Mouse (Mus musculus) forebrain, embryonic 10.5 days (tissue): ENCODE measurements around the gene Lrrc4. TPM values are rescaled to one million over a fixed set of nuclear protein-coding genes. Genes with fewer than 3 reads are reported as not detected.

Experiments used
- DNase-seq: peaks from one replicate; pipeline ENCODE4 v3.0.0-alpha.2; 2017; ENCODE audit warnings: low spot score; ENCODE audit errors: extremely low spot score
- H3K27ac ChIP-seq: fragments of 300-500 bp; sonication (generic); 2 replicates; pipeline ENCODE4 v1.5.1; 2016; ENCODE audit warnings: mild to moderate bottlenecking
- H3K27me3 ChIP-seq: fragments of 300-500 bp; sonication (generic); 2 replicates; pipeline ENCODE4 v1.6.1; 2016; ENCODE audit warnings: mild to moderate bottlenecking; ENCODE audit not compliant: poor library complexity, severe bottlenecking
- H3K36me3 ChIP-seq: fragments of 300-500 bp; sonication (generic); replicated peaks from 2 replicates; pipeline ENCODE4 v1.6.1; 2016; ENCODE audit warnings: mild to moderate bottlenecking, moderate library complexity
- H3K4me1 ChIP-seq: fragments of 300-500 bp; sonication (generic); 2 replicates; pipeline ENCODE4 v1.6.1; 2016
- H3K4me3 ChIP-seq: fragments of 300-500 bp; sonication (generic); 2 replicates; pipeline ENCODE4 v1.5.1; 2016; ENCODE audit warnings: mild to moderate bottlenecking, moderate library complexity
- H3K9me3 ChIP-seq: fragments of 300-500 bp; sonication (generic); 2 replicates; pipeline ENCODE4 v1.6.1; 2016; ENCODE audit warnings: mild to moderate bottlenecking, moderate library complexity
- WGBS: fragments of 180-500 bp; shearing (Covaris S2); methylation state at CpG from one replicate; pipeline ENCODE4 v1.1.7; 2016; 5-methylcytosine and 5-hydroxymethylcytosine counted together
- polyA plus RNA-seq: library from polyadenylated mRNA; unstranded; fragments of >200 nt; fragmentation: Nextera tagmentation; extraction: Ambion mirVana; gene quantifications from 2 replicates; pipeline ENCODE4 v1.2.1, GENCODE M21; 2016

The Lrrc4 gene
- polyA plus RNA-seq = 1.8 and 2.0 TPM in 2 replicates

DNA sequence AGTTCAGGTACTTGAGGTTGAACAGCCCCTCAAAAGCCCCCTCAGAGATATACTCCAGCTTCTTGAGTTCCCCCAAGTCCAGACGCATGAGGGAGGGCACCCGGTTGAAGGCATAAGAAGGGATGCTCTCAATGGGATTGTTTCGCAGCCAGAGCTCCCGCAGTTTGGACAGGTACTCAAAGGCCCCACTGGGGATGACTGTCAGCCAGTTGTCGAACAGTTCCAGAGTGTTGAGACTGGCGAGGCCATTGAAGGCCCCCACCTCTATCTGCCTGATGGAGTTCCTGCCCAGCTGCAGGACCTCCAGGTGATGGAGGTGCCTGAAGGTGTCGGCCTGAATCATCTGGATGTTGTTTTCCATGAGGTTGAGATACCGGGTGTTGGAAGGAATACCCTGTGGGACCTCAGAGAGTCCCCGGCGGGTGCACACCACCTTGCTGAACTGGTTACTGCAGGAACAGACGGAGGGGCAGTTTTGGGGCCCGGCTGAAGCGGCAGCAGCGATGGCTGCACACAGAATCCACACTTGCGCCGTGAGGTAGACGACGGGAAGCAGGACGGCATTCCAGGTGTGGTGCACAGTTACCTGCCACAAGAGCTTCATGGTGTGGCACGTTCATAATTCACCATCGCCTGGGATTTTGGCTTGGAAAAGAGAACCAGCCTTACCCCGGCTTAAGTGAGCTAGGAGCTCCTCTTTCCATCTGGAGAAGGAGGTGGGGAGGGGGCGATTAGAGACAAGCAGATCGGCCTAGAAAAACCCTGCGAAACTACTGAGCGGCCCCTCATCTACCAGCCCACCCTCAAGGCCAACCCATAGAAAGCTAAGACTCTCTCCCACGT lies at the start of gene Lrrc4:
Lrrc4 (minus strand) TSS at position 737 of the 843 bp plus-strand sequence.
- peaks cover 12% of the 10 kb centered on the region for H3K36me3 ChIP-seq
- no peaks in the 10 kb centered on the region for H3K9me3 ChIP-seq
- H3K27ac ChIP-seq = peak within 1 kb of the TSS; percentile 91
- peaks cover 57% of the 10 kb centered on the region for H3K27me3 ChIP-seq
- peaks cover 86% of the 10 kb centered on the region for H3K4me1 ChIP-seq
- 18% methylated on average over 27 of the region's 27 CpGs for WGBS
- DNase-seq = peak; percentile 28
- peak within 1 kb of the TSS; percentile 80 for H3K4me3 ChIP-seq

DNA sequence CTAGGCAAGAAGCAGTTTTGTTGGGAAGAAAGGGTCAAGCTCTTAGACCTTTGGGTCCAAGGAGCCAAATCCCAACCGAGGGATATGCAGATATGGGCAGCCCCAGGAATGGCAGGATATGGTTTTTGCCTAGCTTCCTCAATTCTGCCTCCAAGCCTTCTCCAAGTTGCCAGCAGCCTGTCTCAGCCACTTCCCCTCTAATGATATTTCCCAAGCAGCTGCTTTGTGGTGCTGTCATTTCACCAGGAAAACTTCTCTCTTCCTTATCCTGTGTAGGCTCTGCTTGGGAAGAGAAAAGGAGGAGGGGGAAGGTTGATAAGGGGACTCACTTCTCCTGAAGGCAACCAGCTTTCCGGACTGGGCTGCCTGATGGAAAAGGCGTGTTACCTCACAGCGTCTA lies 49.4 kb upstream of the Lrrc4 start:
- Histone ChIP-seq H3K9me3 (no peaks in the 10 kb centered on the region), H3K4me1 (peaks cover 57% of the 10 kb centered on the region), H3K4me3 (no peak overlapping the region), H3K27ac (no peak overlapping the region), H3K27me3 (no peaks in the 10 kb centered on the region), H3K36me3 (peaks cover 53% of the 10 kb centered on the region)
- DNase-seq = no peak
- 84% methylated on average over 4 of the region's 4 CpGs for WGBS

DNA sequence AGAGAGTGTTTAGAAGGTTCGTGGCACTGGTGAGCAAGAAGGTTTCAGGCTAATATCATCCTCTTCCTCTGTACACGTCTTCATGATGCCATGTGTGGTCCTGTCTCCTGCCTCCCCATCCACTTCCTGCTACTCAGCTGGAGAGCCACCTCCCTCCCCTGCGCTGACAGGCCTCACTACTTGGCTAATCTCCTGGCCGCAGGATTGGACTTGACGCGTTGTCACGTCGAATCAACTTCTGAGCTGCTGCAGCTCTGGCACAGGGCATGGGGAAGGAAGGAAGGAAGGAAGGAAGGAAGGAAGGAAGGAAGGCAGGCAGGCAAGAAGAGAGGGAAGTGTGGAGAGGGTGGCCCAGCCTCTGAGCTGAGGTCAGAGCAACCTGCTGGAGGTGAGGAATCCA lies 47.8 kb upstream of the Lrrc4 start:
- Histone ChIP-seq H3K27me3 (no peaks in the 10 kb centered on the region), H3K36me3 (peaks cover 47% of the 10 kb centered on the region), H3K4me3 (no peak overlapping the region), H3K4me1 (peaks cover 62% of the 10 kb centered on the region), H3K9me3 (no peaks in the 10 kb centered on the region), H3K27ac (no peak overlapping the region)
- 79% methylated on average over 8 of the region's 8 CpGs for WGBS
- DNase-seq = no peak

DNA sequence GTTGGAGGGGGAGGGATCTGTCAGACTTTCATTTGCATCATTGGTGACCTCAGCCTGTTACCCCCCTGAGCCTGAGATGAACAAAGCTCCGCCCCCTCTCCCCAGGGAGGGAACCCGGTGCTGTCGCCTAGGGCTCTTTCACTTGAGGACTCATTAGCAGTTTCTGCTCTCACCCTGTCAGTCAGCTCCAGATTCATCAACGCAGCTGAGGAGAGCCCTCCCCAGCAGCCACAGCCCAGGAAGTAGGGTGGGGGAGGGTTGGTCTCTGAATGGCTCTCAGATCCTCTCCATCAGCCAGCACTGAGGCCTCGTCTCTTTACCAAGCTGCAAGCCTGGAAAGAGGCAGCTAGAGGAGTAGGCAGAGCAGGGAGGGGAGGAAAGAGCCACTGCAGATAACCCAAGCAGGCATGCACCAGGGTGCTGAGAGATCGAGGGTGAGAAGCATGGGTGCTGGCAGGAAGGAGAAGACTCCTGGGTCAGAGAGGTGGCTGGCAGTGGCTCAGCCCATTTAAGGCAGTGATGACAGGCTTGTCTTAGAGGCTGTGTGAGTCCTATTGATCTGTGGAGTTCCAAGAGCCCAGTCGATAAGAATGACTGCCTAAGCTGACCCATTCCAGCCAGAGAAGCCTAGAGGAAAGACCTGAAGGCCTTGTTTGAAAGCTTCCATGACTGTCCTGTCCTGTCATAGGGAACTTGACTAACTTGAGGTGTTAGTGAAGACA lies 46.6 kb upstream of the Lrrc4 start:
- Histone ChIP-seq H3K27ac (peak overlapping the region; percentile 80), H3K9me3 (no peaks in the 10 kb centered on the region), H3K4me3 (no peak overlapping the region), H3K36me3 (peaks cover 35% of the 10 kb centered on the region), H3K27me3 (no peaks in the 10 kb centered on the region), H3K4me1 (peaks cover 74% of the 10 kb centered on the region)
- DNase-seq = peak; percentile 44
- 23% methylated on average over 7 of the region's 7 CpGs for WGBS

DNA sequence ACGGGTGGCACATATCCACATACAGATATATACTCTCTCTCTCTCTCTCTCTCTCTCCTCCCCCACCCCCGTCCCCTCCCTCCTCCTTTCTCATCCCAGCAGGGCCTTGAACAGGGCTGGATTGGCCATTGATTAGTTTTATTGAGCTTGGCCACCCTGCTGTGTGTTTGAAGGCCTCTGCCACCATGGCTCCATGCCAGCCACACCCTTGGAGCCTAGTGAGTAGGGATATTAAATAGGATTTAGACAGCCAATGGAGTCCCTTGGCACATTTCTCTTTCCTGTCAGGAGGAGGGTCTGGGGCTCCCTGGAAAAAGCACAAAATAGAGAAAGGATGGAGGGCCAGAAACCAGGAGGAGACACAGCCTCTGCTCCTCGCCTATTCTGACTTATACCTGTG lies 44.9 kb upstream of the Lrrc4 start:
- Histone ChIP-seq H3K27ac (no peak overlapping the region), H3K9me3 (no peaks in the 10 kb centered on the region), H3K4me1 (peaks cover 86% of the 10 kb centered on the region), H3K36me3 (peaks cover 27% of the 10 kb centered on the region), H3K4me3 (no peak overlapping the region), H3K27me3 (no peaks in the 10 kb centered on the region)
- no peak for DNase-seq
- 28% methylated on average over 3 of the region's 3 CpGs for WGBS

DNA sequence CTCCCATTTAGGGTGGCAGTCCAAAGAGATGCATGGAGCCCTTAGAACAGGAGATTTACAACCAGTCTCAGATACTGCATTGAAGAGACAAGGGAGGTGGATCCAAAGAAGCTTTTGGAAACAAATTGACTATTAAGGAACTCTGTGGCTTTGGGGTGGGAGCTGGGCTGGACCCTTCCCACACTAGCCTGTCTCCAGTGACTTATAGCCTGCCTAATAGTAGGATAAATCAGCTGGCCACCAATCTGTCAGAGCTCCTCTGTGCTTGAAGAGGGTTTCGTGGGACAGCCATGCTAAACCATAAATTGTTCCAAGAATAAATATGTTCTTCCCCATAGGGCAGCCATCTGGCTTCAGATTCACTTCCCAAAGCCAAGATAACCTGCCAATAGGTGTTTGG lies 43.8 kb upstream of the Lrrc4 start:
- H3K4me1 ChIP-seq = peaks cover 74% of the 10 kb centered on the region
- no peak overlapping the region for H3K27ac ChIP-seq
- no peaks in the 10 kb centered on the region for H3K27me3 ChIP-seq
- H3K4me3 ChIP-seq = no peak overlapping the region
- WGBS = 95% methylated on average over 1 of the region's 1 CpGs
- peaks cover 23% of the 10 kb centered on the region for H3K36me3 ChIP-seq
- no peaks in the 10 kb centered on the region for H3K9me3 ChIP-seq
- no peak for DNase-seq

DNA sequence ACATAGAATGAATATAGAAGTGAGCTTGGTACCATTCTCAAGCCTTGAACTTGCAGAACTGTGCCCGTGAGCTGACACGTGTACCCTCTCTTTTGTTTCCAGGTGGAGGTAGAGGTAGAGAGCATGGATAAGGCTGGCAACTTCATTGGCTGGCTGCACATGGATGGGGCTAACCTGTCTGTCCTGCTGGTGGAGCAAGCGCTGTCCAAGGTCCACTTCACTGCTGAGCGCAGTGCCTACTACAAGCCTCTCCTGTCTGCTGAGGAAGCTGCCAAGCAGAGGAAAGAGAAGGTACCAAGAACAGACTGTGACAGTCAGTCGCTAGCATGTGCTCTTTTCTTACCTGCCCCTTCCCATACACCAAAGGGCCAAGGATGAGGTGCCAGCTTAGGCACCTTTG lies 43.2 kb upstream of the Lrrc4 start:
- peaks cover 68% of the 10 kb centered on the region for H3K4me1 ChIP-seq
- 91% methylated on average over 5 of the region's 5 CpGs for WGBS
- DNase-seq = no peak

DNA sequence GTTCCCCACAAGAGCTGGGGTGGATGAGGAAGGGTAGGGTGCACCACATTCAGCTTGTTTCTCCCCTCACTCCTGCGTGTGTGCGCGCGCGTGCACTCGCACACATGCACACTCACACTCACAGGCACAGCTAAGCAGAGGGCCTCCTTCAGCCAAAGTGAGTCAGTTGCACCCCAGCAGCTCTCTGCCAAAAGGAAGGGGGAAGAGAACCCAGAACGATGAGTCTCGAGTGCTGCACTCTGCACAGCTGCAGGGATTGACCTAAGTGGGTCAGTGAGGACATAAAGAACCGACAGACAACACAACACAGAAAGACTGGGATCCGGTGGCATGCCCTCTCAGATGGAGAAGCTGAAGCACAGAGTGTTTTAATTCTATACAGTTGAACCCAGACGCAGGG lies 42.5 kb upstream of the Lrrc4 start:
- H3K9me3 ChIP-seq = no peaks in the 10 kb centered on the region
- 81% methylated on average over 11 of the region's 11 CpGs for WGBS
- H3K4me1 ChIP-seq = peaks cover 61% of the 10 kb centered on the region
- H3K27ac ChIP-seq = 0 out of 2 replicates have a peak overlapping the region, but pooled peaks have one; percentile 31
- DNase-seq = no peak
- peaks cover 17% of the 10 kb centered on the region for H3K36me3 ChIP-seq
- H3K27me3 ChIP-seq = no peaks in the 10 kb centered on the region
- H3K4me3 ChIP-seq = no peak overlapping the region

More for the DNA sequence above, 43.2 kb upstream of the Lrrc4 start:
- H3K36me3 ChIP-seq = peaks cover 17% of the 10 kb centered on the region
- no peak overlapping the region for H3K27ac ChIP-seq
- no peak overlapping the region for H3K4me3 ChIP-seq
- no peaks in the 10 kb centered on the region for H3K9me3 ChIP-seq
- no peaks in the 10 kb centered on the region for H3K27me3 ChIP-seq

DNA sequence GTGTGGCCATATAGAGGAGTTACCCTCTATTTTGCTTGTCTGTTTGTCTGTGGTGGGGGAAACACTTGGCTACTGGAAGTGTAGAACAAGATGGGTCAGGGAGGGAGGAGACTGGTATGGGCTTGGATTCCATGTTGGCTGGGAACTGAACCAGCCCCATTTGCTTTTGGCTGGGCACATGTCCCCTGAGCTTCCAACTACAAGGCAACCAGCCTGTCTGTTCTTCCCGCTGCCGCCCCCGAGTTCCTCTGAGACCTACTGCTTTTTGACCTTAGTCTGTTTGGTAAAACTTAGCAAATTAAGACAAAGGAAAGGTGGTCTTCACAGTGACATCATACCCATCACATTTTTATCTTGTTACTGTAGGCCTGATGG lies 40.9 kb upstream of the Lrrc4 start:
- H3K27me3 ChIP-seq = no peaks in the 10 kb centered on the region
- H3K9me3 ChIP-seq = no peaks in the 10 kb centered on the region
- peaks cover 17% of the 10 kb centered on the region for H3K36me3 ChIP-seq
- DNase-seq = no peak
- H3K4me1 ChIP-seq = peaks cover 45% of the 10 kb centered on the region
- H3K27ac ChIP-seq = no peak overlapping the region
- no peak overlapping the region for H3K4me3 ChIP-seq
- WGBS = 98% methylated on average over 3 of the region's 3 CpGs

DNA sequence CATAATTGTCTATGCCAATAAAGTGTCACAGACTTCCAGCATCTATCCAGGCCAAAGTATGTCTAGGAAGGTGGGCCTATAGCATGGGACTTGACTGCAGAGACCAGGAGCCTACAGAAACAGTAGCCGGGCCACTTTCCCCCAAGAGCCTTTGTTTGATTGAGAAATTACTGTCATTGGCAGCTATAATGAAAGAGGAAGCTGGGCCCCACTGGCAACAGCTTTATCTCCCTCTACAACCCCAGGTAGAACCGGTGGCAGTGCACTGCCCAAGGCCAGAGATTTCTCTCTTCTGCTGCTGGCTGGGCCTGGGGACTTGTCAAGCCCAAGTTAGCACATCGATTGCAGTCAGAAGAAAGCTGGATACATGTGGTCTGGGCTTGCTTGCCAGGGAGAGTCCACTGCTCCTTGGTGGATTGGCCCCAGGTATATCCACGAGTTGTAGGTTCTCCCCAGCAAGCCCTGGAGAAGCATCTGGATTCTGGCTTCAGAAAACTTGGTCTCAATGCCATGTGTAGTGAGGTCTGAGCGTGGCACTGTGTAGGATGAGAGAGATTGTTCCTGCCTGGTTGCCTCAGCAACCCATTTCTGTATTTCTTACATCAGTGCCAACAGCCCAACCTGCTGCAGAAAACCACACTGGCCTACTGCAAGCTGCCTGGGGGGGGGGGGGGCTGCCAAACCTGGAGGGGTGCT lies 40.3 kb upstream of the Lrrc4 start:
- WGBS = 90% methylated on average over 5 of the region's 5 CpGs
- 0 out of 2 replicates have a peak overlapping the region, but pooled peaks have one; percentile 8 for H3K27ac ChIP-seq
- peaks cover 17% of the 10 kb centered on the region for H3K36me3 ChIP-seq
- H3K9me3 ChIP-seq = no peaks in the 10 kb centered on the region
- H3K4me1 ChIP-seq = peaks cover 40% of the 10 kb centered on the region
- H3K27me3 ChIP-seq = no peaks in the 10 kb centered on the region
- DNase-seq = no peak
- no peak overlapping the region for H3K4me3 ChIP-seq

DNA sequence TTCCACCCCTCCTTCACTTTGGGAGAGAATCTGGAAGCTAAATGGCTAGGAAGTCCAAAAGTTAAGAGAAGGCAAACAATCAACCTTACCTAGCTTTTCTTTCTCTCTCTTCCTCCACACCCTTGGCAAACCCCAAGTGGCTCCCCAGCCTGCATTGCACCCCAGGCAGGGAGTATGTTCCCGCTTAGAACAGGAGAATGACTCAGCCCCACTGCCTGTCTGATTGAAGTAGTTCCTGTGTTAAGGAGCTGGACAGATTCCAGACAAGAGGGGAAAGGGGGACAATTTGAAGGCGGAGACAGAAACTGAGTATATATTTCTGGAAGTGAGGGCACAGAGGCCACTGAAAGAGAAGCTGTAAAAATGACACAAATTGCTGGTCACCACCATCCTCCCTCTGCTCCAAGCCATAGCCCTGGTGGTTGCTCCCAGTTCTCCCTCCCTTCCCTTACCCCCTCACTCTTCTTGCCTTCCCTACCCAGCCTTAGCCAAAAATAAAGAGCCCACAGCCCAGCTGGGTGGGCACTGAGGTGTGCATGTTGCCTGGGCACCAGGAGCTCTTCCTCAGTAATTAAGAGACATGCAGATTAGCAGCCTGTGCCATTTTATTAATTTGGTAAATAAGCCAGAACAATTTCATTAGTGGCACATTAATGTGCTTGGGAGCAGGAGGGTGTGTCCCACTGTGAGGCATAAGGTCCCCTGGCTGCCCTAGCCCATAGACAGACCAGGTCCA lies 36.1 kb upstream of the Lrrc4 start:
- no peak for DNase-seq

DNA sequence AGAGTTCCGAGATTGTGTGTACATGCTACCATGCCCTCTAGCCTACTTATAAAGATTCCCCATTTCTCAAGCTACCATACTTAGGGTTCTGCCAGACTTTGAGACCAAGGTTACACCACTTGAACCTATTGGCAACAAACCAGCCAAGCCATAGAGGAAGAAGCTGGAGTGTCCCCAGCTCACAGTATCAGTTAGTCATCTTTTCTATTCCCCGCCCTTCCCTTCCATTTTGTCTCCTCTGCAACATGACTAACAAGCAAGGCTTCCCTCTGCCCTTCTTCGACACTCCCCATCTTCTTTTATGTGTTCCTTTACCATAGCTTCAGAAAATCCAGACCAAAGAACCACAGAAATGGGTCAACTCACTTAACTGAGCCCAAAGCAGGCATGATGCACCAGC lies 34.7 kb upstream of the Lrrc4 start:
- no peaks in the 10 kb centered on the region for H3K9me3 ChIP-seq
- no peak overlapping the region for H3K4me3 ChIP-seq
- H3K4me1 ChIP-seq = peaks cover 26% of the 10 kb centered on the region
- H3K27ac ChIP-seq = no peak overlapping the region
- no peak for DNase-seq
- WGBS = 95% methylated on average over 3 of the region's 3 CpGs
- H3K27me3 ChIP-seq = no peaks in the 10 kb centered on the region
- H3K36me3 ChIP-seq = no peaks in the 10 kb centered on the region

More for the DNA sequence above, 36.1 kb upstream of the Lrrc4 start:
- H3K4me1 ChIP-seq = peaks cover 23% of the 10 kb centered on the region
- H3K4me3 ChIP-seq = no peak overlapping the region
- no peak overlapping the region for H3K27ac ChIP-seq
- no peaks in the 10 kb centered on the region for H3K9me3 ChIP-seq
- no peaks in the 10 kb centered on the region for H3K36me3 ChIP-seq
- H3K27me3 ChIP-seq = no peaks in the 10 kb centered on the region
- WGBS = 79% methylated on average over 2 of the region's 2 CpGs
